Mouse (Mus musculus): Measurements from ENCODE around the gene Clec10a.
"Not testable (repeated sequence)": the region's sequence is repeated elsewhere in the genome, so short reads cannot be mapped to it uniquely, and the experiment has no call there.

Clec10a gene

DNA sequence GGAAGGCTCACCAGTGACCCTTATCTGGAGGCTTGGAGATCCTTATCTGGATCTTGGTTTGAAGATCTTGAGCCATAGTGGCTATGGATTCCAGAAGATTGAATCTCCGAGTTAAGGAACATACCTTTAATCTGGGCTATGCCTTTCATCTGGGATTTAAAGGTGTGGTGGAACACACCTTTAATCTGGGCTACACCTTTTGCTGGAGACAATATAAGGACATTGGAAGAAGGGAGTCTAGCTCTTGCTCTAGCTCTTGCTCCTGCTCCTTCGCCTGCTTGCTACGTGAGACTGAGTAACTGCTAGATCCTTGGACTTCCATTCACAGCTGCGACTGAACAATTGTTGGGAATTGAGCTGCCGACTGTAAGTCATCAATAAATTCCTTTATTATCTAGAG is at the start of gene Clec10a:
Clec10a (plus strand) TSS at position 301 of the 400 bp plus-strand sequence.
- DNase-seq: not testable (repeated sequence)

DNA sequence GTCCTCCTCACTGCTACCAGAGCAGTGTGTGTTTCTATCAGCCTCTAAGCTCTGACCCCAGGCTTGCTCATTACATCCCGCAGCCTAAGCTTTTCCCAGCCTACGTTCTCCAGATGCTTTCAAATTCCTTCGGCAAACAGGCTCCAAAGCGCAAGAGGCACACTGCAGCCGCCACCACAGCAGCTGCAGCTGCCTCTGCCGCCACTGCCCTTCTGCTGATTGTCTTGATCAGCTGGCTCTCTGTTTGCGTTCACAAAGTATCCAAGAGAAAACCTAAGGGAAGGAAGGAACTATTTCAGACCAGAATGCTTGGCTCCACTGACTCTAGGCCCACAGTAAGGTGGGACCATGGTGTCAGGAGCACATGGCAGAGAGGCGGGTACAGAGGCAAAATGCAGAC is 48.9 kb upstream of the Clec10a start:
- no peak for DNase-seq

GRCm38 (mm10) chr11:70110146-70110545 is 45.9 kb upstream of the Clec10a start:
- DNase-seq: no peak

GRCm38 (mm10) chr11:70114562-70114961 is 41.4 kb upstream of the Clec10a start:
- peak; percentile 13 for DNase-seq

DNA sequence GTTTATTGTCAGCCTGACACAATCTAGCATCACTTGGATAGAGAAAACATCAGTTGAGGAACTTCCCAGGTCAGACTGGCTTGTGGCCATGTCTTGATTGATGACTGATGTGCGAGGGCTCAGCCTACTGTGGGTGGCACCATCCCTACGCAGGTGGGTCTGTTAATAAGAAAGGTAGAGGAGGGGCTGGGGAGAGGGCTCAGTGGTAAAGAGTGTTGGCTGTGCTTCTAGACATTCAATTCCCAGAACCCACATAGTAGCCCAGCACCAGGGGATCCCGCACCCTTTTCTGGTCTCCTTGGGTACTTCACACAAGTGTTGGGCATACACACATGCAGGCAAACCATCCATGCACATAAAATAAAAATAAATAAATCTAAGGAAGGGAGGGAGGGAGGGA is 40.1 kb upstream of the Clec10a start:
- no peak for DNase-seq

DNA sequence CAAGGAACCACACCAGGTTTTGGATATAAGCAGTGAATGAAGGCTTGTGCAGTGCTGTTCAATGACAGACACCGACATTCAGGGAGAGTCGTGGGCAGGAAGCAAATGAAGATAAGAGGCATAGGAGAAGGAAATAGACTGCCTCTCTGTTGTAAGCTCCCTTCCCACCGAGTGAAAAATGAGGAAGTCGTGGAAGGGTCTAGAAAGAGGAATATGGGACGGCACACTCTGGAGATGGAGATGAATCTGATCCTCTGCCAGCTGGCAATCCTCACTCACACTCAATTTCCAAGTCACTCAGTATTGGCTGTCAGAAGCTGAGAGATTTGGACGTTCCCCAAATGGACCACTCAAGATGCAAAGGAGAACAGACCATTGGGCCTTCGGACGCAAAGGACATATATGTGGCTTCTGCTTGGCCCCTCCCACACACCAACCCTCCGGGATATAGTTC is 26.0 kb upstream of the Clec10a start, which contains the start of gene Mgl2:
Mgl2 (plus strand) TSS at position 404 of the 454 bp plus-strand sequence.
- no peak for DNase-seq

DNA sequence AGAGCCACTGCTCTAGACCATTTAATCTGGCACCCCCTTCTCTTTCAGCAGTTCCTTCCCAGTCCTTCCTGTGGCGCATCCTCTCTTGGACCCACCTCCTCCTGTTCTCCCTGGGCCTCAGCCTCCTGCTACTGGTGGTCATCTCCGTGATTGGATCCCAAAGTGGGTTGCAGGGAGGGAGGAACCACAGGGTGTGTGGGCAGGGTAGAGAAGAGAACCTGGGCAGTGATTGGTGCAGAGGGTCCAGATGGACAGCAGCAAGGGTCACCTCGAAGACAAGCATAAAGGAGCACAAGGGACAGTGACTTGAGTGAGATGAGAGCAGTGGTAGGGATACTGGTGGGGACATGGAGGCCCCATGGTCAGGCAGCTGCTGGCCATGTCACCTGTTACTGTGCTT is 21.0 kb upstream of the Clec10a start:
- DNase-seq: not testable (repeated sequence)

- DNase-seq: not testable (repeated sequence)
Measured at GRCm38 (mm10) chr11:70135925-70136324, 20.1 kb upstream of the Clec10a start.

DNA sequence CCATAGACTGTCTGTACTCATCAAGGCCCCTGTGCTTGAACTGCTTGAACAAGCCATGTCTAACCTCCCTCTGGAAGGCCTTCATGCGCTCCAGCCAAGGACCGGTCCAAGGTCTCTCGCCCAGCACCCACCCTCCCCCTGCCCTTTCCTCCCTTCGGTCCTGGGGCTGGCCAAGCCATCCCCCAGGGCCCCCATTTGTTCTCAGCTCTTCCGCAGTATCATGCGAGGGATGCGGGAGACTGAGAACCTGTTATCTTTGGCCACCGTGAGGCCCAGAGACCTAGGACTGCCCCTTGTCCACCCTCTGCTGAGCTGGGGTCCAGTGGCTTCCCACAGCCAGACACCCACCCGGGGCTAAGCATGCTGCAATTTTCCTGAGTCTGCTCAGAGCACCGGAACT is 16.8 kb upstream of the Clec10a start:
- DNase-seq: no peak

GRCm38 (mm10) chr11:70151072-70151471 is 4.9 kb upstream of the Clec10a start:
- DNase-seq: no peak

- no peak for DNase-seq
Measured at GRCm38 (mm10) chr11:70162336-70162735, 6.3 kb downstream of the Clec10a start.

DNA sequence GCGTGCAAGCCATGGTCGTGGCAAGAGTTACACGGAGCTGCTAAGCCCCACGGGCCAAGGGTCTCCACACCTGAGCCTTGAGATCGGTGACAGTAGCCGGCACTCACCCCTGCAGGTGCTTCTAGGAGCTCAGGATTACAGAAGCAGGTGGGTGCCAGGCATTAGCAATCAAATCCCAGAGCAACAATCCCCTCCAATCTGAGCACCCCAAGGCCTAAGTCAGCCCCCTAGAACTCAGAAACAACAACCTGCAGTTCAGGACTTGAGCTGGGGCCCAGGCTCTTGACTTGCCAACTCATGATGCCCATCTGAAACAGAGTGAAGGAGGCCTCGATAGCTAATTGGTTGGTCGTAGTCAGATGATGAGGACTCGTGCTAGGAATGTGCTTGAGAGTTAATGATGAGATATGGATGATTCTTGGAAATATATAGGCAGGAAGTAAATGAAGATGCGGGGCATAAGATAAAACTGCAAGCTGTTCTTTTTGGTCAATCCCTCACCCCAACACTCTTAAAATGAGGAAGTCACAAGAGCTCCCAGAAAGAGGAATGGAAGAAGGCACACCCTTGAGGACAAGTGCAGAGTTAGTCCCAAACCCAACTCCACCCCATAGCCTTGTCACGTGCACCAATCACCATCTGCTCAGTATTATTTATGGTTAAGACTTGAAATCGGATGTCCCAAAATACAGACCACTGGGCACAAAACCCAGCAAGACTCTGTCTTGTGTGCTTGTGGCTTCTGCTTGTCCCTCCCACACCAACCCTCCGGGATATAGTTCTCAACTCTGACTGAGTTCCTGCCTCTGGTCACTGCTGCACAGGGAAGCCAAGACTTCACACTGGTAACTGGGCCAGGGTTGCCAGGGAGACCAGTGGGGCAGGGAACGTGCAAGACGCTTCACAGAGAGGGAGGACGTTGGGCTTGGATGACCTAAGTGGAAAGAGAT is 10.2 kb downstream of the Clec10a start:
- no peak for DNase-seq

- DNase-seq: no peak
Measured at GRCm38 (mm10) chr11:70168136-70168535, 12.1 kb downstream of the Clec10a start.

- not testable (repeated sequence) for DNase-seq
Measured at GRCm38 (mm10) chr11:70169471-70169870, 13.5 kb downstream of the Clec10a start.

DNA sequence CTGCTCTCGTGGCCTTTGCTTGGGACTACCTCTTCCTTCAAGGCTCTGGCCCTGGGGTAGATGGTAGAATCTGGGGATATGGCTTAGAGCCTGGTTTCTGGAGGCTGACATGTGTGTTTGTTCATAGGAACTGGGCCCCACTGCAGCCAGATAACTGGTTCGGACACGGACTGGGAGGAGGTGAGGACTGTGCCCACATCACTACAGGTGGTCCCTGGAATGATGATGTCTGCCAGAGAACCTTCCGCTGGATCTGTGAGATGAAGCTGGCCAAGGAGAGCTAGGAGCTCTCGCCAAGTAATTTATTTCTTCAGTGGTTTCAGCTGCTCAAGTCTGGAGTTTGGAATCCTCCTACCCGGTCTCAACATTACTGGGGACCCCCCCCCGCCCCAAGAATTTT is 14.3 kb downstream of the Clec10a start:
- DNase-seq: no peak

- no peak for DNase-seq
Measured at GRCm38 (mm10) chr11:70171181-70171580, 15.2 kb downstream of the Clec10a start.

GRCm38 (mm10) chr11:70171847-70172246 is 15.8 kb downstream of the Clec10a start:
- DNase-seq: no peak

GRCm38 (mm10) chr11:70172298-70172697 is 16.3 kb downstream of the Clec10a start:
- no peak for DNase-seq

DNA sequence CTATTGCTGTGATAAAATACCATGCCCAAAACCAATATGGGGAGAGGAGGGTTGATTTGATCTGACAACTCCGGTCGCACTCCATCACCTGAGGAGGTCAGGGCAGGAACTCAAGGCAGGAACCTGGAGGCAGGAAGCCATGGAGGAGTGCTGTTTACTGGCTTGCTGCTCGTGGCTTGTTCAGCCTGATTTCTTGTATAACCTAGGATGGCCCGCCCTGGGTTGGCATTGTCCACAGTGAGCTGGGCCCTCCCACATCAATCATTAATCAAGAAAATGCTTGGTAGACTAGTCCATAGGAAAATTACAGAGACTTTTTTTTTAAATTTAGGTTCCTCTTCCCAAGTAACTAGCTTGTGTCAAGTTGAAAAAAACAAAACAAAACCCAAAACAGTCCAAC is 18.5 kb downstream of the Clec10a start:
- no peak for DNase-seq

DNA sequence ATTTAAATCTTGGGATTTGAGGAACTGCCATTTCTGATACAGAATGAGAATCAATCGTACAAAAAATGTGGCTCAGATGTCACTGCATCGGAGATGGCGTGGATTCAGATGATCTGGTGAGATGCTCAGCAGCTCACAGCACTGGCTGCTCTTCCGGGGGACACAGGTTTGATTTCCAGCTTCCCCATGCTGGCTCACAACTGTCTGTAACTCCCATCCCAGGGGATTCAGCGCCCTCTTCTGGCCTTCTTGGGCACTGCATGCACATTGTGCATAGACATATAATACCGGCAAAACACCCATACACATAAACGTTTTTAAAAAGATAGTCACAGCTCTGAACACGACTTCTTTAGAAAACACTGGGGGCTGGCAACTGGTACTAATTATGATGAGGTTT is 21.6 kb downstream of the Clec10a start:
- no peak for DNase-seq

- no peak for DNase-seq
Measured at GRCm38 (mm10) chr11:70178311-70178710, 22.3 kb downstream of the Clec10a start.

- DNase-seq: no peak
Measured at GRCm38 (mm10) chr11:70178756-70179155, 22.8 kb downstream of the Clec10a start.

- DNase-seq: no peak
Measured at GRCm38 (mm10) chr11:70179401-70179800, 23.4 kb downstream of the Clec10a start.

GRCm38 (mm10) chr11:70180496-70180895 is 24.5 kb downstream of the Clec10a start:
- DNase-seq: no peak

Data from layer of hippocampus, adult 9-11 months (tissue).